Mouse (Mus musculus) heart, embryonic 13.5 days (tissue): ENCODE data around the gene Dmkn. TPM values are rescaled to one million over a fixed set of nuclear protein-coding genes. Genes with fewer than 3 reads are reported as not detected.
"Not testable (repeated sequence)": the region's sequence is repeated elsewhere in the genome, so short reads cannot be mapped to it uniquely, and the experiment has no call there.

Experiments
- ATAC-seq: fragments of 200-750 bp; cut with Nextera tagmentation; 2 replicates; pipeline ENCODE4 v1.8.0; 2017; ENCODE audit warnings: moderate TSS enrichment; ENCODE audit not compliant: insufficient number of reproducible peaks, low FRiP score, low TSS enrichment; ENCODE audit errors: extremely low read depth
- H3K27ac ChIP-seq: fragments of 300-500 bp; sonication (generic); replicated peaks from 2 replicates; pipeline ENCODE4 v1.5.1; 2015; ENCODE audit warnings: moderate library complexity, mild to moderate bottlenecking, inconsistent platforms
- H3K27me3 ChIP-seq: fragments of 300-500 bp; sonication (generic); replicated peaks from 2 replicates; pipeline ENCODE4 v1.6.1; 2015; ENCODE audit warnings: mild to moderate bottlenecking, inconsistent platforms
- H3K36me3 ChIP-seq: fragments of 300-500 bp; sonication (generic); 2 replicates; pipeline ENCODE4 v1.6.1; 2015; ENCODE audit warnings: mild to moderate bottlenecking, inconsistent platforms
- H3K4me1 ChIP-seq: fragments of 300-500 bp; sonication (generic); 2 replicates; pipeline ENCODE4 v1.6.1; 2015; ENCODE audit warnings: inconsistent platforms
- H3K4me2 ChIP-seq: fragments of 300-500 bp; sonication (generic); 2 replicates; pipeline ENCODE4 v1.6.1; 2015; ENCODE audit warnings: inconsistent platforms, mild to moderate bottlenecking, moderate library complexity
- H3K4me3 ChIP-seq: fragments of 300-500 bp; sonication (generic); 2 replicates; pipeline ENCODE4 v1.5.1; 2015; ENCODE audit warnings: moderate library complexity, mild to moderate bottlenecking, inconsistent platforms
- H3K9ac ChIP-seq: fragments of 300-500 bp; sonication (generic); 2 replicates; pipeline ENCODE4 v1.6.1; 2015; ENCODE audit warnings: inconsistent platforms, mild to moderate bottlenecking, moderate library complexity
- H3K9me3 ChIP-seq: fragments of 300-500 bp; sonication (generic); 2 replicates; pipeline ENCODE4 v1.6.1; 2016; ENCODE audit warnings: inconsistent platforms
- WGBS: fragments of 180-500 bp; shearing (Covaris S2); methylation state at CpG from one replicate; pipeline ENCODE4 v1.1.7; 2015; ENCODE audit warnings: mixed read lengths; 5-methylcytosine and 5-hydroxymethylcytosine counted together
- polyA plus RNA-seq: library from polyadenylated mRNA; unstranded; fragments of >200 nt; fragmentation: Nextera tagmentation; extraction: Ambion mirVana; gene quantifications from 2 replicates; pipeline ENCODE4 v1.2.1, GENCODE M21; 2015

The Dmkn gene
- polyA plus RNA-seq, 1 experiment from 2014 or later: 1.2 TPM

DNA sequence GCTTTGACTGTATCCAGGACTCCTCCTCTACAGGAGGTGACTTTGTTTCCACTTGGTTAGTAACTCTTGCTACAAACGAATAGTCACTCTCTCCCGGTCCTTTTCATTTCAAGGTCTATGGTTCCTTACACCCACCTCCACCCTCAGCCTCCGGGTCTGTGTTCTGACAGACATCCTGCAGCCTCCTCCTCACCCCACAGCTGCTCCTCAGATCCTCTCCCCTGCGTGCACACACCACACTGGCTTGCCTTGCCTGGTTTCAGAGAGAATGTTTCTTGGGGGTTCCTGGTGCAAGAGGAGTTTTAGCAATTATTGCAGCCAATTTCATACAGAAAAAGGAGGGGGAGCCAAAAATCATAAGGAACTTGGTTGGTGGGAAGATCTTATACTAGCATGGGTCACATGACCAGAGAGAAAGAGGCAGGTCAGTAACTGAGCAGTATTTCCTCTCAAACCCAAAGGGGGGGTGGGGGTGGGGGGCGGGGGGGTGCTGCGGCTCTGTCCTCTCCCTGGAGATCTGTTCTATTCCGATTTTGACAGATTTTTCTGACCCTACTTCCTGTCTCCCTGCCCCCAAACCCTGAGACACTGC is 57.4 kb downstream of the Dmkn start:
- no peaks in the 10 kb centered on the region for H3K36me3 ChIP-seq
- 60% methylated on average over 7 of the region's 7 CpGs for WGBS

DNA sequence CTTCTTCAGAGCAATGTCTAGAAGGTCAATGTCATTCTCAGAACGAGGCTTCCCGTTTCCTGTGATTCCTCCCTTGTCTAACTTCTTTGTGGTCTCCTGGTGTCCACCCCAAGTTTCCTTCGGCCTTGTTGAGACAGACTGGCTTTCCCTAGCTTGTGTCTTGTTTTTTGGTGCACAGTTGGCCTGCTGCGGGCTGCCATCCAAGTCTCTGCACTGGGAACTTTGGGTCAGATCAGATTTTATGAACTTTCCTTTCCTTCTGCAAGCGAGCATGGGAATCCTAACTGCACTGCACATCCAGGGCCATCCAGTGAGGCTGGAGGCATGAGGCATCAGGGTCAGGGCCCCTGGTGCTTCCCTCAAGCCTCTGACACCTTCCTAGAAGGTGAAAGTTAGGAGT is 58.0 kb downstream of the Dmkn start:
- Histone ChIP-seq H3K36me3 (no peaks in the 10 kb centered on the region), H3K9ac (no peak overlapping the region), H3K27ac (no peak overlapping the region), H3K4me3 (no peak overlapping the region), H3K9me3 (no peaks in the 10 kb centered on the region), H3K4me2 (no peak overlapping the region), H3K4me1 (no peaks in the 10 kb centered on the region), H3K27me3 (peaks cover 15% of the 10 kb centered on the region)
- WGBS: 50% methylated on average over 5 of the region's 5 CpGs
- no peak for ATAC-seq

More for the DNA sequence above, 57.4 kb downstream of the Dmkn start:
- Histone ChIP-seq H3K9ac (no peak overlapping the region), H3K27me3 (peaks cover 15% of the 10 kb centered on the region), H3K4me1 (no peaks in the 10 kb centered on the region), H3K9me3 (no peaks in the 10 kb centered on the region), H3K4me2 (no peak overlapping the region), H3K4me3 (no peak overlapping the region), H3K27ac (no peak overlapping the region)
- ATAC-seq: no peak

GRCm38 (mm10) chr7:30823675-30824074 is 60.1 kb downstream of the Dmkn start, which contains the start of gene Ffar2:
Ffar2 (minus strand) TSS chr7:30823775.
- Histone ChIP-seq H3K4me2 (no peak within 1 kb of the TSS), H3K9ac (no peak within 1 kb of the TSS), H3K4me1 (no peaks in the 10 kb centered on the region), H3K27ac (no peak within 1 kb of the TSS), H3K4me3 (no peak within 1 kb of the TSS), H3K9me3 (no peaks in the 10 kb centered on the region), H3K27me3 (peaks cover 15% of the 10 kb centered on the region), H3K36me3 (no peaks in the 10 kb centered on the region)
- no peak for ATAC-seq
- WGBS: 82% methylated on average over 18 of the region's 18 CpGs

DNA sequence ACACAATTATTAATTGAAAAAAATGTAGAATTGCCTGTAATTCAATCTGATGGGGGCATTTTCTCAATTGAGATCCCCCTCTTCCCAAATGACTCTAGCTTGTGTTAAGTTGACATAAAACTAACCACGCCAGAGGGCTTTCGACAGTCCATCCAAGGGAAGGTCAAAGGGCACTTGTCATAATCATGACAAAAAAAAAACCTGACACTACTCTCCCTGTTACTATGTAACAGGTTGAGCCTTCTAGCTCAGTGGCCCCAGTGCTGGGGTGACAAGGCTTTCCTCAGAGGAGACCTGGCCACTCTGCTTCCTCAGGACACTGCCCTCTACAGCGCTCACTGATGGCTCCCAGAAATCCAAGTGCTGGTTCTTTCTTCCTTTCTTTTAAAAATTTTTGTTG is 60.8 kb downstream of the Dmkn start:
- WGBS: 80% methylated on average over 3 of the region's 3 CpGs
- H3K4me3 ChIP-seq: no peak overlapping the region
- H3K4me2 ChIP-seq: no peak overlapping the region
- ATAC-seq: no peak
- no peaks in the 10 kb centered on the region for H3K4me1 ChIP-seq
- H3K36me3 ChIP-seq: no peaks in the 10 kb centered on the region
- H3K27me3 ChIP-seq: peaks cover 12% of the 10 kb centered on the region
- H3K9ac ChIP-seq: no peak overlapping the region
- H3K9me3 ChIP-seq: no peaks in the 10 kb centered on the region
- H3K27ac ChIP-seq: no peak overlapping the region

DNA sequence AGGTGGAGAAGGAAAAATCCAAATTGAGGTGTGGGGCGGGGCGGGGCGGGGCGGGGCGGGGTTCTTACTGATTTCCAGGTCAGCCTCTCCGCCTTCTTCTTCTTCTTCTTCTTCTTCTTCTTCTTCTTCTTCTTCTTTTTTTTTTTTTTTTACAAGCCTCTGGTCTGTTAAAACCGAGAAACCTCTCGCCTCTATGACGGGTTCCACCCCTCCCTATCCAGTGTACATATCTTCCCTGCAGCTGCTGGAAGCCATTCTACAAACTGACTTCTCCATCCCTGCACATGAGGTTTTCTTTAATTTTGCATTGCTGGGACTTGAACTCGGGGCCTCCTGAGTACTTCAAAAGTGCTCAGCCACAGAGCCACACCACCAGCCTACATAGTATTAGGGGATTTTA is 63.1 kb downstream of the Dmkn start:
- Histone ChIP-seq H3K9me3 (no peaks in the 10 kb centered on the region), H3K9ac (no peak overlapping the region), H3K36me3 (no peaks in the 10 kb centered on the region), H3K27me3 (no peaks in the 10 kb centered on the region), H3K4me1 (no peaks in the 10 kb centered on the region), H3K4me3 (no peak overlapping the region), H3K4me2 (no peak overlapping the region), H3K27ac (no peak overlapping the region)
- no peak for ATAC-seq
- 89% methylated on average over 10 of the region's 10 CpGs for WGBS

- H3K4me1 ChIP-seq, H3K4me3 ChIP-seq, H3K27me3 ChIP-seq, ATAC-seq, H3K9me3 ChIP-seq, H3K9ac ChIP-seq, H3K4me2 ChIP-seq, H3K36me3 ChIP-seq, H3K27ac ChIP-seq: not testable (repeated sequence)
Observed at GRCm38 (mm10) chr7:30828871-30829270, 65.3 kb downstream of the Dmkn start.

- H3K4me2 ChIP-seq: no peak overlapping the region
- no peak overlapping the region for H3K27ac ChIP-seq
- 58% methylated on average over 3 of the region's 3 CpGs for WGBS
- no peaks in the 10 kb centered on the region for H3K9me3 ChIP-seq
- ATAC-seq: no peak
- H3K36me3 ChIP-seq: no peaks in the 10 kb centered on the region
- no peaks in the 10 kb centered on the region for H3K27me3 ChIP-seq
- H3K9ac ChIP-seq: no peak overlapping the region
- no peaks in the 10 kb centered on the region for H3K4me1 ChIP-seq
- no peak overlapping the region for H3K4me3 ChIP-seq
Observed at GRCm38 (mm10) chr7:30829428-30829827, 65.9 kb downstream of the Dmkn start.

Other genes starting within 250 kb of the Dmkn start
- 8.0 and 9.3 TPM in 2 replicates for gene Arhgap33, start 228.7 kb upstream of the Dmkn start, polyA plus RNA-seq
- 76.6 and 86.4 TPM in 2 replicates for gene Hspb6, start 211.6 kb upstream of the Dmkn start, polyA plus RNA-seq
- 8.7 and 9.6 TPM in 2 replicates for gene Proser3, start 211.5 kb upstream of the Dmkn start, polyA plus RNA-seq
- 31.0 and 36.9 TPM in 2 replicates for gene Lin37, start 203.9 kb upstream of the Dmkn start, polyA plus RNA-seq
- gene U2af1l4, start 200.5 kb upstream of the Dmkn start, polyA plus RNA-seq: 85.6 and 92.3 TPM in 2 replicates
- gene Gm49396, start 200.4 kb upstream of the Dmkn start, polyA plus RNA-seq: 7.4 and 8.4 TPM in 2 replicates
- gene Psenen, start 200.1 kb upstream of the Dmkn start, polyA plus RNA-seq: 114 and 116 TPM in 2 replicates
- gene Igflr1, start 198.3 kb upstream of the Dmkn start, polyA plus RNA-seq: 3.5 and 3.6 TPM in 2 replicates
- 4.4 and 5.7 TPM in 2 replicates for gene Kmt2b, start 175.0 kb upstream of the Dmkn start, polyA plus RNA-seq
- 0.13 and 0.19 TPM in 2 replicates for gene Zbtb32, start 164.8 kb upstream of the Dmkn start, polyA plus RNA-seq
- 0.33 and 0.37 TPM in 2 replicates for gene Upk1a, start 150.9 kb upstream of the Dmkn start, polyA plus RNA-seq
- gene Cox6b1, start 137.6 kb upstream of the Dmkn start, polyA plus RNA-seq: 1,963 and 2,109 TPM in 2 replicates
- 0.33 and 0.37 TPM in 2 replicates for gene Etv2, start 127.9 kb upstream of the Dmkn start, polyA plus RNA-seq
- gene Rbm42, start 113.4 kb upstream of the Dmkn start, polyA plus RNA-seq: 79.5 and 88.4 TPM in 2 replicates
- 30.1 and 32.3 TPM in 2 replicates for gene Haus5, start 98.8 kb upstream of the Dmkn start, polyA plus RNA-seq
- not detected in 2 replicates for gene Pmis2, start 92.2 kb upstream of the Dmkn start, polyA plus RNA-seq
- 1.9 TPM in 2 replicates for gene 2200002J24Rik, start 64.8 kb upstream of the Dmkn start, polyA plus RNA-seq
- 0.46 and 1.0 TPM in 2 replicates for gene Atp4a, start 51.5 kb upstream of the Dmkn start, polyA plus RNA-seq
- gene Tmem147, start 34.2 kb upstream of the Dmkn start, polyA plus RNA-seq: 165 and 182 TPM in 2 replicates
- gene Gapdhs, start 20.1 kb upstream of the Dmkn start, polyA plus RNA-seq: 0.20 and 0.64 TPM in 2 replicates
- 0.47 and 0.68 TPM in 2 replicates for gene Sbsn, start 12.3 kb upstream of the Dmkn start, polyA plus RNA-seq
- 0.41 and 0.53 TPM in 2 replicates for gene Krtdap, start 24.1 kb downstream of the Dmkn start, polyA plus RNA-seq
- gene Ffar2, start 60.0 kb downstream of the Dmkn start, polyA plus RNA-seq: not detected in 2 replicates
- not detected in 2 replicates for gene Ffar3, start 92.4 kb downstream of the Dmkn start, polyA plus RNA-seq
- gene Ffar1, start 97.8 kb downstream of the Dmkn start, polyA plus RNA-seq: not detected in 2 replicates
- not detected in 2 replicates for gene Cd22, start 116.6 kb downstream of the Dmkn start, polyA plus RNA-seq
- gene Mag, start 151.1 kb downstream of the Dmkn start, polyA plus RNA-seq: 0.08 and 0.10 TPM in 2 replicates
- gene Hamp2, start 160.9 kb downstream of the Dmkn start, polyA plus RNA-seq: not detected in 2 replicates
- 0.71 TPM in 1 of 2 replicates, not detected in the other for gene Hamp, start 180.3 kb downstream of the Dmkn start, polyA plus RNA-seq
- gene Usf2, start 193.0 kb downstream of the Dmkn start, polyA plus RNA-seq: 16.8 and 17.3 TPM in 2 replicates
- 11.2 and 12.1 TPM in 2 replicates for gene Lsr, start 209.7 kb downstream of the Dmkn start, polyA plus RNA-seq
- 1.1 and 1.4 TPM in 2 replicates for gene Fam187b, start 210.0 kb downstream of the Dmkn start, polyA plus RNA-seq